Mouse (Mus musculus) lung, embryonic 14.5 days (tissue): ENCODE results near the gene Ctsd. TPM values are rescaled to one million over a fixed set of nuclear protein-coding genes. Genes with fewer than 3 reads are reported as not detected.

ENCODE experiments used
- ATAC-seq: fragments of 200-750 bp; cut with Nextera tagmentation; 2 replicates; pipeline ENCODE4 v1.8.0; 2017; ENCODE audit warnings: mild to moderate bottlenecking, moderate TSS enrichment, moderate library complexity; ENCODE audit not compliant: insufficient read depth
- DNase-seq: peaks from one replicate; pipeline ENCODE4 v3.0.0-alpha.2; 2015
- H3K27ac ChIP-seq: fragments of 300-500 bp; sonication (generic); 2 replicates; pipeline ENCODE4 v1.5.1; 2014; ENCODE audit warnings: low read depth, mild to moderate bottlenecking, moderate library complexity
- H3K27me3 ChIP-seq: fragments of 300-500 bp; sonication (generic); 2 replicates; pipeline ENCODE4 v1.6.1; 2014; ENCODE audit warnings: low read length, control low read depth; ENCODE audit not compliant: insufficient read depth
- H3K36me3 ChIP-seq: fragments of 300-500 bp; sonication (generic); 2 replicates; pipeline ENCODE4 v1.6.1; 2014; ENCODE audit warnings: control low read depth; ENCODE audit not compliant: insufficient read depth
- H3K4me1 ChIP-seq: fragments of 300-500 bp; sonication (generic); 2 replicates; pipeline ENCODE4 v1.6.1; 2014; ENCODE audit warnings: antibody characterized with exemption, control low read depth; ENCODE audit not compliant: insufficient read depth
- H3K4me2 ChIP-seq: fragments of 300-500 bp; sonication (generic); 2 replicates; pipeline ENCODE4 v1.6.1; 2014; ENCODE audit warnings: mild to moderate bottlenecking
- H3K4me3 ChIP-seq: fragments of 300-500 bp; sonication (generic); 2 replicates; pipeline ENCODE4 v1.5.1; 2014; ENCODE audit warnings: low read depth, low read length
- H3K9ac ChIP-seq: fragments of 300-500 bp; sonication (generic); 2 replicates; pipeline ENCODE4 v1.6.1; 2014
- H3K9me3 ChIP-seq: fragments of 300-500 bp; sonication (generic); 2 replicates; pipeline ENCODE4 v1.6.1; 2016; ENCODE audit warnings: low read depth, low read length, control low read depth
- CTCF ChIP-seq: IDR thresholded peaks from 2 replicates; pipeline ENCODE4 v1.5.1; 2016; ENCODE audit warnings: antibody characterized with exemption, low read depth
- WGBS: fragments of 180-500 bp; shearing (Covaris S2); extraction: QIAGEN DNeasy Blood & Tissue Kit; methylation state at CpG from one replicate; pipeline ENCODE4 v1.1.7; 2014; 5-methylcytosine and 5-hydroxymethylcytosine counted together
- polyA plus RNA-seq: library from polyadenylated mRNA; unstranded; fragments of >200 nt; fragmentation: Nextera tagmentation; extraction: Ambion mirVana; gene quantifications from 2 replicates; pipeline ENCODE4 v1.2.1, GENCODE M21; 2014

The Ctsd gene
- polyA plus RNA-seq, 1 experiment from 2014 or later, result 240 TPM

- DNase-seq (no peak), ATAC-seq (no peak)
- no peak for TF ChIP-seq CTCF
- WGBS, result 60% methylated on average over 4 of the region's 4 CpGs
- Histone ChIP-seq H3K36me3 (no peaks in the 10 kb centered on the region), H3K4me2 (no peak overlapping the region), H3K4me3 (no peak overlapping the region), H3K9me3 (no peaks in the 10 kb centered on the region), H3K9ac (no peak overlapping the region), H3K4me1 (peaks cover 5% of the 10 kb centered on the region), H3K27ac (no peak overlapping the region), H3K27me3 (no peaks in the 10 kb centered on the region)
These were observed 3.8 kb upstream of the Ctsd start for GRCm38 (mm10) chr7:142391609-142392008.

GRCm38 (mm10) chr7:142391108-142391507 lies 3.3 kb upstream of the Ctsd start:
- ATAC-seq (no peak), DNase-seq (no peak)
- Histone ChIP-seq H3K27ac (no peak overlapping the region), H3K27me3 (no peaks in the 10 kb centered on the region), H3K4me1 (peaks cover 7% of the 10 kb centered on the region), H3K4me3 (no peak overlapping the region), H3K4me2 (no peak overlapping the region), H3K9ac (no peak overlapping the region), H3K9me3 (no peaks in the 10 kb centered on the region), H3K36me3 (no peaks in the 10 kb centered on the region)
- TF ChIP-seq CTCF, result no peak
- 69% methylated on average over 3 of the region's 3 CpGs for WGBS

- H3K4me1 ChIP-seq, result peaks cover 7% of the 10 kb centered on the region
- H3K4me3 ChIP-seq, result no peak overlapping the region
- ATAC-seq (no peak), DNase-seq (no peak)
- H3K36me3 ChIP-seq, result peaks cover 2% of the 10 kb centered on the region; the same call in 1 of the 2 replicates
- 81% methylated on average over 3 of the region's 3 CpGs for WGBS
- no peaks in the 10 kb centered on the region for H3K27me3 ChIP-seq
- no peak overlapping the region for H3K4me2 ChIP-seq
- H3K9me3 ChIP-seq, result no peaks in the 10 kb centered on the region
- H3K9ac ChIP-seq, result no peak overlapping the region
- H3K27ac ChIP-seq, result no peak overlapping the region
- no peak for TF ChIP-seq CTCF
These were observed 2.3 kb upstream of the Ctsd start for GRCm38 (mm10) chr7:142389961-142390650.

- Histone ChIP-seq H3K4me3 (no peak overlapping the region), H3K27me3 (no peaks in the 10 kb centered on the region), H3K9ac (no peak overlapping the region), H3K4me2 (no peak overlapping the region), H3K27ac (0 out of 2 replicates have a peak overlapping the region, but pooled peaks have one; percentile 75), H3K36me3 (peaks cover 16% of the 10 kb centered on the region), H3K9me3 (no peaks in the 10 kb centered on the region), H3K4me1 (peaks cover 7% of the 10 kb centered on the region)
- 87% methylated on average over 2 of the region's 2 CpGs for WGBS
- DNase-seq (no peak), ATAC-seq (no peak)
- TF ChIP-seq CTCF, result no peak
These were observed 902 bp upstream of the Ctsd start for GRCm38 (mm10) chr7:142388740-142389139.

GRCm38 (mm10) chr7:142388198-142388597 lies 360 bp upstream of the Ctsd start:
- no peak overlapping the region; the same call in 1 of the 2 replicates for H3K9ac ChIP-seq
- H3K4me2 ChIP-seq, result peak overlapping the region; percentile 92
- H3K27ac ChIP-seq, result peak overlapping the region; percentile 75
- peaks cover 7% of the 10 kb centered on the region for H3K4me1 ChIP-seq
- WGBS, result 95% methylated on average over 1 of the region's 1 CpGs
- H3K27me3 ChIP-seq, result no peaks in the 10 kb centered on the region
- TF ChIP-seq CTCF, result no peak
- peak overlapping the region; percentile 75 for H3K4me3 ChIP-seq
- DNase-seq, result no peak
- peaks cover 21% of the 10 kb centered on the region for H3K36me3 ChIP-seq
- no peaks in the 10 kb centered on the region for H3K9me3 ChIP-seq
- ATAC-seq, result peak; percentile 21

- TF ChIP-seq CTCF, result no peak
These were observed 1.1 kb downstream of the Ctsd start for GRCm38 (mm10) chr7:142386621-142387201.

GRCm38 (mm10) chr7:142385742-142386403 lies 2.0 kb downstream of the Ctsd start:
- Histone ChIP-seq H3K4me2 (peak overlapping the region; percentile 92), H3K27me3 (no peaks in the 10 kb centered on the region), H3K9me3 (no peaks in the 10 kb centered on the region), H3K36me3 (peaks cover 45% of the 10 kb centered on the region), H3K27ac (no peak overlapping the region), H3K9ac (peak overlapping the region; percentile 87; the same call in 1 of the 2 replicates), H3K4me3 (peak overlapping the region; percentile 75; the same call in 1 of the 2 replicates), H3K4me1 (peaks cover 7% of the 10 kb centered on the region)
- no peak for DNase-seq
- WGBS, result 79% methylated on average over 3 of the region's 3 CpGs
- no peak for ATAC-seq
- no peak for TF ChIP-seq CTCF

More at GRCm38 (mm10) chr7:142386621-142387201, 1.1 kb downstream of the Ctsd start:
- ATAC-seq (peak; percentile 0; the same call in 1 of the 2 replicates), DNase-seq (no peak)
- Histone ChIP-seq H3K9me3 (no peaks in the 10 kb centered on the region), H3K9ac (peak overlapping the region; percentile 87), H3K36me3 (peaks cover 36% of the 10 kb centered on the region), H3K4me1 (peaks cover 7% of the 10 kb centered on the region), H3K4me2 (peak overlapping the region; percentile 92), H3K4me3 (peak overlapping the region; percentile 75), H3K27ac (peak overlapping the region; percentile 75; the same call in 1 of the 2 replicates), H3K27me3 (no peaks in the 10 kb centered on the region)
- WGBS, result 48% methylated on average over 6 of the region's 6 CpGs
